Mouse (Mus musculus) left cerebral cortex, postnatal 10 days (tissue): ENCODE data around the gene Rap1b. TPM values are rescaled to one million over a fixed set of nuclear protein-coding genes. Genes with fewer than 3 reads are reported as not detected.

Experiments used
- DNase-seq, 2 experiments: peaks; one replicate each; pipeline ENCODE4 v3.0.0; 2021 to 2022; ENCODE audit warnings: low spot score in 2 of 2, mixed read lengths in 1 of 2; ENCODE audit errors: extremely low spot score in 1 of 2
- intact Hi-C: fragments of 180-260 bp; cut with DNase I; formaldehyde crosslinking; loops from one replicate; pipeline ENCODE4 v1.15.1; 2025
- total RNA-seq, 2 experiments: library from RNA; stranded (reverse); gene quantifications; 2 replicates each; pipeline ENCODE4 v1.2.3; 2021

Rap1b gene
- total RNA-seq, 2 experiments from 2014 or later: 88.9 to 94.5 TPM

DNA sequence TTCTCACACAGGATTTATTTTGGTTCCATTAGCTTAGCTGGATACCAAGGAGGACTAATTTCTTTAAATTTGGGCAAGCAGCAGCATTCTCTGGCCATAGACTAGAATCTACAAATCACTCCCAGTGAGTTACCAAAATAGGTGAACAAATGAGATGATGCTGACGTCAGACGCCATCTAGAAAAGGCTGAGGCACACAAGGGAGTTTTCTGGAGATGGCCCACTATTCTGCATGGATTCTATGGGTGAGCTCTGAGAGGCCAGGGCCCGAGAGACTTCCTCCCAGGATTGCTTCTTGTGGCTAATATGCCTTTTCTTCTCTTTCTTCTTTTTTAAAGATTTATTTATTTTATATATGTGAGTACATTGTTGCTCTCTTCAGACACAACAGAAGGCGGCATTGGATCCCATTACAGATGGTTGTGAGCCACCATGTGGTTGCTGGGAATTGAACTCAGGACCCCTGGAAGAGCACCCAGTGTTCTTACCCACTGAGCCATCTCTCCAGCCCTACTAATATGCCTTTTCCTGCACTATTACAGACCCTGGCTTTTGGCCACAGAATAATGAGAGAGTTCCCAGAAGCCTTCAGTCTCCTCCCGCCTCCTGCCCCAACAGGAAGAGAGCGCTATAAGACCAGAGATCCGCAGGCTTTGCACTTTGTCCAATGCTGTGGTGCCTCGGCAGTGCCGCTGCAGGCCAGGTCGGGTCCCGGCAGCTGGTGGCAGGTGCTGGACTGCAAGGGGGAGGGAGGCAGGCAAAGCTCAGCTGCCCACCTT, 80.5 kb downstream of the Rap1b start:
- intact Hi-C loops: no loop called here
- DNase-seq: no peak

- no peak for DNase-seq
- intact Hi-C loops: no loop called here
Observed at GRCm38 (mm10) chr10:117764598-117764997, 81.2 kb downstream of the Rap1b start.

Other genes starting within 250 kb of the Rap1b start
- gene Cpm, start 216.5 kb downstream of the Rap1b start, total RNA-seq: 1 to 10 TPM; 2.0 to 3.3 TPM
- gene Mdm2, start 135.3 kb downstream of the Rap1b start, total RNA-seq: 10 to 100 TPM; 39.5 to 42.1 TPM
- 10 to 100 TPM; 30.9 to 31.6 TPM for gene Slc35e3, start 99.7 kb downstream of the Rap1b start, total RNA-seq
- 10 to 100 TPM; 16.8 to 18.0 TPM for gene Nup107, start 53.3 kb downstream of the Rap1b start, total RNA-seq